Mouse (Mus musculus) lung, postnatal 0 days (tissue): ENCODE results near the gene Sephs2. TPM values are rescaled to one million over a fixed set of nuclear protein-coding genes. Genes with fewer than 3 reads are reported as not detected.
"Not testable (repeated sequence)": the region's sequence is repeated elsewhere in the genome, so short reads cannot be mapped to it uniquely, and the experiment has no call there.

Experiments used
- ATAC-seq: fragments of 200-750 bp; cut with Nextera tagmentation; 2 replicates; pipeline ENCODE4 v1.8.0; 2017; ENCODE audit warnings: moderate library complexity
- DNase-seq: peaks from one replicate; pipeline ENCODE4 v3.0.0-alpha.2; 2016; ENCODE audit warnings: low spot score
- H3K27ac ChIP-seq: fragments of 300-500 bp; sonication (generic); 2 replicates; pipeline ENCODE4 v1.5.1; 2014; ENCODE audit warnings: antibody characterized with exemption, mild to moderate bottlenecking, low read length, mixed read lengths
- H3K27me3 ChIP-seq: fragments of 300-500 bp; sonication (generic); replicated peaks from 2 replicates; pipeline ENCODE4 v1.6.1; 2014; ENCODE audit warnings: low read length, mixed read lengths; ENCODE audit not compliant: insufficient read depth
- H3K36me3 ChIP-seq: fragments of 300-500 bp; sonication (generic); 2 replicates; pipeline ENCODE4 v1.6.1; 2014; ENCODE audit warnings: low read length, mixed read lengths; ENCODE audit not compliant: insufficient read depth
- H3K4me1 ChIP-seq: fragments of 300-500 bp; sonication (generic); 2 replicates; pipeline ENCODE4 v1.6.1; 2014; ENCODE audit warnings: antibody characterized with exemption, low read depth, low read length, mixed read lengths; ENCODE audit not compliant: insufficient read depth
- H3K4me2 ChIP-seq: fragments of 300-500 bp; sonication (generic); replicated peaks from 2 replicates; pipeline ENCODE4 v1.6.1; 2014; ENCODE audit warnings: low read depth, mild to moderate bottlenecking, low read length, moderate library complexity, mixed read lengths
- H3K4me3 ChIP-seq: fragments of 300-500 bp; sonication (generic); 2 replicates; pipeline ENCODE4 v1.5.1; 2014; ENCODE audit warnings: low read depth, low read length
- H3K9ac ChIP-seq: fragments of 300-500 bp; sonication (generic); replicated peaks from 2 replicates; pipeline ENCODE4 v1.6.1; 2014; ENCODE audit warnings: low read depth, mild to moderate bottlenecking
- H3K9me3 ChIP-seq: fragments of 300-500 bp; sonication (generic); 2 replicates; pipeline ENCODE4 v1.6.1; 2016; ENCODE audit warnings: low read length, mixed read lengths
- CTCF ChIP-seq: IDR thresholded peaks from 2 replicates; pipeline ENCODE4 v1.5.1; 2016; ENCODE audit warnings: antibody characterized with exemption, mild to moderate bottlenecking
- EP300 ChIP-seq: IDR thresholded peaks from 2 replicates; pipeline ENCODE4 v1.6.1; 2016; ENCODE audit warnings: antibody characterized with exemption, mild to moderate bottlenecking, control low read depth
- WGBS: fragments of 180-500 bp; shearing (Covaris S2); extraction: QIAGEN DNeasy Blood & Tissue Kit; methylation state at CpG from one replicate; pipeline ENCODE4 v1.1.7; 2014; 5-methylcytosine and 5-hydroxymethylcytosine counted together
- polyA plus RNA-seq: library from polyadenylated mRNA; unstranded; fragments of >200 nt; fragmentation: Nextera tagmentation; extraction: Ambion mirVana; gene quantifications from 2 replicates; pipeline ENCODE4 v1.2.1, GENCODE M21; 2015

Gene Sephs2
- polyA plus RNA-seq, 1 experiment from 2014 or later, result 59.4 TPM

DNA sequence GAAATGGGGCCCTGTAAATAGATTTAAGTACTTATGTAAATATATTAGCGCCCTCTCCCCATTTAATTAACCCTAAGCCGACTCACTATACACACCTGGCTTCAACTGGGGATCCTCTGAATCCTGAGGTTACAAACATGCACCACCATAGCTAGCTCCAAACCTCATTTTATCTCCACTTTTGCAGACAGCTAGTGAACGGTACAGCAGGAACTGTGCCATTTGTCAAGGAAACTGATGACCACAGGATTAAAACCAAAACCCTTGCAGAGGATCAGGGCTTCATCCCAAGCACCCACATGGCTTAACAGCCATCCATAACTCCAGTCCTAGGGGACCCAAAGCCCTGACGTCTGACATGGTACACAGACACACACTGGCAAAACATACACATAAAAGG lies 18.8 kb downstream of the Sephs2 start:
- ATAC-seq, result no peak
- H3K27me3 ChIP-seq, result no peaks in the 10 kb centered on the region
- peaks cover 5% of the 10 kb centered on the region; the same call in 1 of the 2 replicates for H3K4me1 ChIP-seq
- H3K4me3 ChIP-seq, result no peak overlapping the region; the same call in 1 of the 2 replicates
- no peak overlapping the region for H3K9ac ChIP-seq
- no peak for TF ChIP-seq CTCF
- TF ChIP-seq EP300, result no peak
- no peaks in the 10 kb centered on the region for H3K9me3 ChIP-seq
- no peak overlapping the region for H3K27ac ChIP-seq
- WGBS, result 16% methylated on average over 4 of the region's 4 CpGs
- no peak for DNase-seq
- peak overlapping the region; percentile 87 for H3K4me2 ChIP-seq
- no peaks in the 10 kb centered on the region for H3K36me3 ChIP-seq

DNA sequence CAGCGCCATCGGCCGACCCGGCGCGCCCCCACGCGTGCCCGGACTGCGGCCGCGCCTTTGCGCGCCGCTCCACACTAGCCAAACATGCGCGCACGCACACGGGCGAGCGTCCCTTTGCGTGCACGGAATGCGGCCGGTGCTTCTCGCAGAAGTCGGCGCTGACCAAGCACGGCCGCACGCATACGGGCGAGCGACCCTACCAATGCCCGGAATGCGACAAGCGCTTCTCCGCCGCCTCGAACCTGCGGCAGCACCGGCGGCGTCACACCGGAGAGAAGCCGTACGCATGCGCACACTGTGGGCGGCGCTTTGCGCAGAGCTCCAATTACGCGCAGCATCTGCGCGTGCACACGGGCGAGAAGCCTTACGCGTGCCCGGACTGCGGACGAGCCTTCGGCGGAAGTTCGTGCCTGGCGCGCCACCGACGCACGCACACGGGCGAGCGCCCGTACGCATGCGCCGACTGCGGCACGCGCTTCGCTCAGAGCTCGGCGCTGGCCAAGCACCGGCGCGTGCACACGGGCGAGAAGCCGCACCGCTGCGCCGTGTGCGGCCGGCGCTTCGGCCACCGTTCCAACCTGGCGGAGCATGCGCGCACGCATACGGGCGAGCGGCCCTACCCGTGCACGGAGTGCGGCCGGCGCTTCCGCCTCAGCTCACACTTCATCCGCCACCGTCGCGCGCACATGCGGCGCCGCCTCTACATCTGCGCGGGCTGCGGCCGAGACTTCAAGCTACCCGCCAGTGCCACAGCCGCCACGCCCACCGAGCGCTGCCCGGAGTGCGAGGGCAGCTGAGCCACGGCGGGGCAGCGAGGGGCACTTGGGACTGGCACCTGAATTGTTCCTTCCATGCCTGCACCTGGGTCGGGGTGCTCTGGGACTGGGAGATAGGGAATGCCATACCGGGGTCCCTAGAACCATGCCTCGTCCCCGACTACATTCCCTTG lies 19.8 kb downstream of the Sephs2 start:
- ATAC-seq (peak; percentile 94), DNase-seq (peak; percentile 98)
- TF ChIP-seq CTCF (peak; percentile 15), EP300 (no peak)
- no peaks in the 10 kb centered on the region for H3K9me3 ChIP-seq
- H3K27ac ChIP-seq, result peak overlapping the region; percentile 81
- under 1% methylated on average over 134 of the region's 136 CpGs for WGBS
- peak overlapping the region; percentile 55 for H3K9ac ChIP-seq
- no peaks in the 10 kb centered on the region for H3K27me3 ChIP-seq
- H3K4me1 ChIP-seq, result peaks cover 4% of the 10 kb centered on the region; the same call in 1 of the 2 replicates
- H3K4me3 ChIP-seq, result peak overlapping the region; percentile 62
- peaks cover 4% of the 10 kb centered on the region; the same call in 1 of the 2 replicates for H3K36me3 ChIP-seq
- peak overlapping the region; percentile 87 for H3K4me2 ChIP-seq

DNA sequence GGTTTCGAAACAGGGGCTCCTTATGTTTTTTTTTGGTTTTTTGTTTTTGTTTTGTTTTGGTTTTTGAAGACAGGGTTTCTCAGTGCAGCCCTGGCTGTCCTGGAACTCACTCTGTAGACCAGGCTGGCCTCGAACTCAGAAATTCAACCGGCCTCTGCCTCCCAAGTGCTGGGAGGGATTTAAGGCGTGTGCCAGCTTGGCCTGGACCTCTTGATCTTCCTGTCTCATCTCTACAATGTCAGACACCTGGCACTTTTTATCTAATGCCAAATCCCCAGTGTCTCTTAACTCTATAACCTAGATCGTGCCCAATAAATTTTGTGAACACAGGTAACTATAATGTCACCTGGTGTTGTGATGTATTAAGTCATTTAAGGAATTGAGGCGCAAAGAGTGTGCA lies 20.5 kb downstream of the Sephs2 start:
- no peak for TF ChIP-seq EP300
- H3K9ac ChIP-seq, result peak overlapping the region; percentile 55; the same call in 1 of the 2 replicates
- peak overlapping the region; percentile 87 for H3K4me2 ChIP-seq
- ATAC-seq (no peak), DNase-seq (no peak)
- peaks cover 4% of the 10 kb centered on the region; the same call in 1 of the 2 replicates for H3K4me1 ChIP-seq
- H3K4me3 ChIP-seq, result peak overlapping the region; percentile 62
- H3K36me3 ChIP-seq, result peaks cover 4% of the 10 kb centered on the region; the same call in 1 of the 2 replicates
- H3K9me3 ChIP-seq, result no peaks in the 10 kb centered on the region
- no peaks in the 10 kb centered on the region for H3K27me3 ChIP-seq
- H3K27ac ChIP-seq, result peak overlapping the region; percentile 81; the same call in 1 of the 2 replicates
- WGBS, result 71% methylated on average over 6 of the region's 6 CpGs

DNA sequence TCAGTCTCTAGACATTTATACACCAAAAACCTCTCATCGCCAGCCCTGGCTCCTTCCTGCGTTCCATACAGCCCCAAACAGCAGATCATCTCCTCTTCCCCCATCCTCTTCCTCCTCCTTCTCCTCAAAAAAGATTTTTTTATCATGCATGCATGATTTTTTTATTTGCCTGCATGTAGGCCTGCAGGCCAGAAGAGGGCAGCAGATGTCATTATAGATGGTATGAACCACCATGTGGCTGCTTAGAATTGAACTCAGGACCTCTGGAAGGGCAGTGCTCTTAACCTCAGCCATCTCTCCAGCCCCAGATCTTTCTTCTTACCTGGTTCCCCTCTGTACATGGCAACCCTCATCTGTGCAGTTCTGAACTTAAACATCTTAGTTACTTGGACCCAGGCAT lies 21.4 kb downstream of the Sephs2 start:
- Histone ChIP-seq H3K36me3 (peaks cover 4% of the 10 kb centered on the region), H3K4me2 (no peak overlapping the region), H3K27ac (no peak overlapping the region), H3K9ac (no peak overlapping the region), H3K27me3 (no peaks in the 10 kb centered on the region), H3K9me3 (no peaks in the 10 kb centered on the region), H3K4me1 (peaks cover 4% of the 10 kb centered on the region; the same call in 1 of the 2 replicates), H3K4me3 (no peak overlapping the region)
- ATAC-seq (no peak), DNase-seq (peak; percentile 62)
- 87% methylated on average over 2 of the region's 2 CpGs for WGBS
- TF ChIP-seq CTCF, result peak; percentile 66
- TF ChIP-seq EP300, result no peak

DNA sequence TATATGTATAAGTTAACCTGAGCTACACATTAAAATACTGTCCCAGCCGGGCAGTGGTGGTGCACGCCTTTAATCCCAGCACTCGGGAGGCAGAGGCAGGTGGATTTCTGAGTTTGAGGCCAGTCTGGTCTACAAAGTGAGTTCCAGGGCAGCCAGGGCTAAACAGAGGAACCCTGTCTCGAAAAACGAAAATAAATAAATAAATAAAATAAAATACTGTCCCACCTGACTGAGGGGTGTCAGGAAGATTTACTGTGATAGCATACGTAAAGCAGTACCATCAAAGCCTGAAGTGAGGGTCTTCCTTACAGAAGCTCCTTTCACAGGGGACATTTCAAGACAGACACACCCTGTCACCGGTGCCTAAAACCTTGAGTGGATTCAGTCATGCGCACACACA lies 23.3 kb downstream of the Sephs2 start:
- H3K36me3 ChIP-seq, DNase-seq, H3K9me3 ChIP-seq, H3K27ac ChIP-seq, H3K27me3 ChIP-seq, H3K4me2 ChIP-seq, H3K9ac ChIP-seq, ATAC-seq, H3K4me3 ChIP-seq, H3K4me1 ChIP-seq: not testable (repeated sequence)
- 91% methylated on average over 8 of the region's 8 CpGs for WGBS

DNA sequence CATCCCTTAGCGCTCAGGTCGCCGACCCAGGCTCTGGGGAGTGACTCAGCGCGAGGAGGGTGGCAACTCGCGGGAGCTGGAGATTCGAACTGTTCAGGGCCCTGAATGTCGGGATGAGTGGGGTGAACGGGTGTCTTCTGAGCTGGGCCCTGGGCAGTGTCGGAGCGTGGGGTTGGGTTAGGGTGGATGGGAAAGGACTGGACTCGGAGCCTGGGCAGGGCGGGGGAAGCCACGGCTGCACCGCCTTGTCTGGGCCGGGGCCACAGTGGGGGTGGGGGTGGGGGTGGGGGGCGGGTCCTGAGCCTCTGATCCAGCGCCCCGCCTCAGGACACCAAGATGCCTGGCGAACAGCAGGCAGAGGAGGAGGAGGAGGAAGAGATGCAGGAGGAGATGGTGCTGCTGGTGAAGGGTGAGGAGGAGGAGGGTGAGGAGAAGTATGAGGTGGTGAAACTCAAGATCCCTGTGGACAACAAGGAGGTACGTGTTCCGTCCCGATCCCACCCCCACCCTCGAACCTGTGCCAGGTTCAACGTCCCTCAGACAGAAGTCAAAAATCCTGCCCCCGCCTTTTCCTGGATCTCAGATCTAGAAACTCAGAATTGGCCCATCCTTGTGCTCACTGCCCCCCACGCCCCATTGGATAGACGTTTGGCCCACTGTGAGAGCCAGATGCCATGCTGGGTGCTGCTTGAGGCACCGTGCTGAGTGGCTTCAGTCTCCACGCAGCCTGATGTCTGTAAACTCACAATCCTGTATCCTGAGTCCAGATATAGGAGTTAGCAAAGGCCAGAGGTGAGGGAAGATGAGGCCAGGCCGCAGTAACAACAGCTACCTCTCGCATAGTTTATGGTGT lies 29.0 kb downstream of the Sephs2 start:
- Histone ChIP-seq H3K27ac (peak overlapping the region; percentile 93), H3K9ac (peak overlapping the region; percentile 88), H3K4me1 (peaks cover 8% of the 10 kb centered on the region; the same call in 1 of the 2 replicates), H3K4me2 (peak overlapping the region; percentile 81), H3K27me3 (no peaks in the 10 kb centered on the region), H3K9me3 (no peaks in the 10 kb centered on the region), H3K36me3 (peaks cover 4% of the 10 kb centered on the region), H3K4me3 (peak overlapping the region; percentile 74)
- peak; percentile 76 for ATAC-seq
- no peak for DNase-seq
- 9% methylated on average over 29 of the region's 33 CpGs for WGBS
- no peak for TF ChIP-seq CTCF
- no peak for TF ChIP-seq EP300
